Mouse (Mus musculus): ENCODE data around the gene Tmem247.

DNA sequence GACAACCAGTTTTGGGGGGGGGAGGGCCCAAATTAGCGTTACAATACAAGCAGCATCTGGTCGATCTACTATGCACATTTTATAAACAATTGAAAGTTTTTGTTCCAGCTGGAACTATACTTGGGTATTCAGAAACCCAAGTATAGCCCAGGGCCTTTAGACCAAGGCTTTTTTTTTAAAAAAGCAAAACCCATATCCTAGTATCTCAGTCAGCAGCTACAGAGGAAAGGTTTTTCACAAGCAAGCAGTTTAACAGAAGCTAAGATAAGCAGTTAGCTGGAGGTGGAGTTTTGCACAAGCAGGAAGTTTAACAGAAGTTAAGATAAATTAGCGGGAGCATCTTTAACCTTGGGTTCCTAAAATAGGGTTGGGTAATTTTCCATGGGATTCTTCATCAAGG, 9.7 kb downstream of the Tmem247 start:
- TF ChIP-seq CTCF (IDR thresholded peaks at IDR 0.05; ENCODE audit: borderline replicate concordance, control insufficient read depth, extremely low read depth, insufficient read depth, low read length, poor library complexity) (no peak), POLR2A (IDR thresholded peaks at IDR 0.05; ENCODE audit: control insufficient read depth, extremely low read depth, insufficient read depth, low read length, poor library complexity) (no peak)
